Mouse (Mus musculus): ENCODE data around the gene Mtfr1l. TPM values are rescaled to one million over a fixed set of nuclear protein-coding genes. Genes with fewer than 3 reads are reported as not detected.

The Mtfr1l gene
- total and polyA plus RNA-seq, 3 experiments: 52.0 to 88.3 TPM; not detected in 1

DNA sequence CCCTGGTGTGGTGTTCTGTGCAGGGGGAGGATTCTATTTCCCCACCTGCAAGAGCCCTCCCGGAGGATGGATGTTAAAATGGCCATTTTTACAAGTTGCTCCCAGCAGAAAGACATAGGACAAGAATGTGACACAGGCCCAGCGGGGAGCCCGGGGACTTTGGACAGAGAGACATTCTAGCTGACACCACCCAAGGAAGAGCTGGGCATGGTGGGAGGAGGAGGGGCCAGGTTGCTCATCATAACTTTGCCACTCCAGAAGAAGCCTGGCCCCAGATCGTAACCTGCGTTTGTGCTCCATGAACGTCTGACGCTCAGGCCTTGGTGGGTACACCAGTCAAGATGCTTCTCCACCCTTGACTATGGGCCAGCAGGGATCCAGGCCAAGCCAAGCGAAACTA lies 25.5 kb upstream of the Mtfr1l start:
- peaks cover 2 to 7% of the 10 kb centered on the region in 2 experiments for H3K4me1 ChIP-seq (ENCODE audit: control insufficient read depth in 1 of 2, insufficient read depth in 2 of 2, low read length in 2 of 2)
- no peaks in the 10 kb centered on the region for H3K27me3 ChIP-seq (ENCODE audit: control insufficient read depth in 1 of 2, insufficient read depth in 2 of 2, low read length in 2 of 2)
- no peak for DNase-seq (ENCODE audit: low read depth, low spot score)
- TF ChIP-seq TBP (IDR thresholded peaks at IDR 0.05; ENCODE audit: low read depth, low read length) (no peak), CHD2 (IDR thresholded peaks at IDR 0.05; ENCODE audit: low read length) (no peak), SMC3 (IDR thresholded peaks at IDR 0.05; ENCODE audit: low read depth, low read length) (no peak), JUND (IDR thresholded peaks at IDR 0.05; ENCODE audit: low read depth, low read length) (no peak), ZC3H11A (IDR thresholded peaks at IDR 0.05; ENCODE audit: low read depth, low read length) (no peak), ZKSCAN1 (IDR thresholded peaks at IDR 0.05; ENCODE audit: low read depth, low read length) (no peak), BHLHE40 (IDR thresholded peaks at IDR 0.05; ENCODE audit: borderline replicate concordance, low read depth, low read length) (no peak), NELFE (IDR thresholded peaks at IDR 0.05; ENCODE audit: low read depth, low read length) (no peak), MAZ (IDR thresholded peaks at IDR 0.05; ENCODE audit: low read depth, low read length) (no peak), CHD1 (IDR thresholded peaks at IDR 0.05; ENCODE audit: low read depth, low read length) (no peak), ZNF384 (IDR thresholded peaks at IDR 0.05; ENCODE audit: low read depth, low read length) (no peak), USF2 (IDR thresholded peaks at IDR 0.05; ENCODE audit: borderline replicate concordance in 1 of 2, insufficient read depth in 1 of 2, low read depth in 1 of 2, low read length in 2 of 2) (no peak), GABPA (IDR thresholded peaks at IDR 0.05; ENCODE audit: low read depth, low read length) (no peak), EP300 (IDR thresholded peaks at IDR 0.05; ENCODE audit: low read depth in 1 of 2, low read length in 2 of 2) (no peak), GATA1 (IDR thresholded peaks at IDR 0.05; ENCODE audit: low read depth, low read length) (no peak), ZMIZ1 (IDR thresholded peaks at IDR 0.05; ENCODE audit: low read depth, low read length) (no peak)
- no peaks in the 10 kb centered on the region for H3K9me3 ChIP-seq (replicated peaks; ENCODE audit: insufficient read depth, low read length)
- no peak overlapping the region for H3K4me3 ChIP-seq (ENCODE audit: control insufficient read depth in 1 of 2, insufficient read depth in 1 of 2, low read depth in 2 of 2, low read length in 2 of 2)
- no peaks in the 10 kb centered on the region for H3K79me2 ChIP-seq (ENCODE audit: control insufficient read depth, insufficient read depth, low read length, poor library complexity)
- H3K36me3 ChIP-seq (ENCODE audit: control insufficient read depth in 1 of 2, insufficient read depth in 2 of 2, low read length in 2 of 2): peaks cover 0 to 4% of the 10 kb centered on the region in 2 experiments; a peak in 1 of 4 replicates
- H3K27ac ChIP-seq (ENCODE audit: control insufficient read depth, low read depth, low read length): no peak overlapping the region
- no peak overlapping the region for H3K9ac ChIP-seq (ENCODE audit: control insufficient read depth, low read depth, low read length, poor library complexity, severe bottlenecking)

DNA sequence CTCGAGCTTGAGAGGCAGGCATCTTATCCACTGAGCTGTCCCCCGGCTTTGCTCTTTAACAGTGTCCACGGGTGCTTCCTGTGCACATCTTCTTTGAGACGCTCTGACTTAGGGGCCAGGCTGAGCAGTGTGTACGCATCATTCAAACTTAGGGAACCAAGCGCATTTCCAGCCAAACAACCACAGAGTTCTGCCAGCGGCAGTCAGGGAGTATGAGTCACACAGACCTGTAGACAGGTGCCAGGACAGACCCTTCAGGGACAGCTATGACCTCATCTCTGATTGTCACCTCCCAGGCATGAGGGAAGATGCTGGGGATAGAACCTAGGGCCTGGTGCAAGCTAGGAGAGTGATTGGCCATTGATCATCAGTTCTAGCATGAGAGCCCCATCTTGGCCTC lies 24.0 kb upstream of the Mtfr1l start:
- DNase-seq (ENCODE audit: low read depth, low spot score): no peak
- peaks cover 2 to 7% of the 10 kb centered on the region in 2 experiments for H3K4me1 ChIP-seq (ENCODE audit: control insufficient read depth in 1 of 2, insufficient read depth in 2 of 2, low read length in 2 of 2)

More for the DNA sequence above, 24.0 kb upstream of the Mtfr1l start:
- Histone ChIP-seq H3K9ac (ENCODE audit: control insufficient read depth, low read depth, low read length, poor library complexity, severe bottlenecking) (no peak overlapping the region), H3K36me3 (ENCODE audit: control insufficient read depth in 1 of 2, insufficient read depth in 2 of 2, low read length in 2 of 2) (peaks cover 0 to 4% of the 10 kb centered on the region in 2 experiments; a peak in 1 of 4 replicates), H3K27me3 (ENCODE audit: control insufficient read depth in 1 of 2, insufficient read depth in 2 of 2, low read length in 2 of 2) (no peaks in the 10 kb centered on the region), H3K4me3 (ENCODE audit: control insufficient read depth in 1 of 2, insufficient read depth in 1 of 2, low read depth in 2 of 2, low read length in 2 of 2) (no peak overlapping the region), H3K27ac (ENCODE audit: control insufficient read depth, low read depth, low read length) (no peak overlapping the region), H3K79me2 (ENCODE audit: control insufficient read depth, insufficient read depth, low read length, poor library complexity) (no peaks in the 10 kb centered on the region), H3K9me3 (replicated peaks; ENCODE audit: insufficient read depth, low read length) (no peaks in the 10 kb centered on the region)
- TF ChIP-seq ZMIZ1 (IDR thresholded peaks at IDR 0.05; ENCODE audit: low read depth, low read length) (no peak), KAT2A (conservative IDR thresholded peaks at IDR 0.05; ENCODE audit: low read depth, low read length) (no peak)

Measured in MEL (cell line).